Mouse (Mus musculus) small intestine, adult 10 weeks (tissue): Measurements from ENCODE around the gene H2-DMb2. TPM values are rescaled to one million over a fixed set of nuclear protein-coding genes. Genes with fewer than 3 reads are reported as not detected.

Source experiments
- polyA plus RNA-seq: library from polyadenylated mRNA; stranded (reverse); fragments of 350-450 nt; fragmentation: Illumina TruSeq; extraction: RNeasy Lipid Tissue Mini Kit (QIAGEN cat#74804); gene quantifications from one replicate; pipeline ENCODE4 v1.2.3, GENCODE M21; 2014; ENCODE audit warnings: low replicate concordance

Gene H2-DMb2
- 1.5 TPM for polyA plus RNA-seq

GRCm38 (mm10) chr17:34143033-34143432, at the start of gene H2-DMb2:
TSS of gene H2-DMb2 (plus strand) at chr17:34143307.

GRCm38 (mm10) chr17:34119249-34120179, 23.6 kb upstream of the H2-DMb2 start, which contains the start of gene H2-DMa:
TSS of gene H2-DMa (plus strand) at chr17:34119541.

GRCm38 (mm10) chr17:34122188-34122984, 20.7 kb upstream of the H2-DMb2 start, which contains the start of gene Brd2:
TSS of gene Brd2 (minus strand) at chr17:34122634.

GRCm38 (mm10) chr17:34152923-34153322, 9.8 kb downstream of the H2-DMb2 start, which contains the start of gene H2-DMb1:
TSS of gene H2-DMb1 (plus strand) at chr17:34153072.

GRCm38 (mm10) chr17:34187261-34187916, 44.3 kb downstream of the H2-DMb2 start, which contains the start of the genes Tap1 and Psmb9:
TSS of gene Tap1 (plus strand) at chr17:34187553.
TSS of gene Psmb9 (minus strand) at chr17:34187764.

GRCm38 (mm10) chr17:34196941-34197894, 54.1 kb downstream of the H2-DMb2 start, which contains the start of gene Psmb8:
TSS of gene Psmb8 (plus strand) at chr17:34197721.

Other genes with a start within 250 kb of the H2-DMb2 start
- not detected for gene Platr17, start 238.2 kb upstream of the H2-DMb2 start, polyA plus RNA-seq
- 2.6 TPM for gene Daxx, start 233.9 kb upstream of the H2-DMb2 start, polyA plus RNA-seq
- 57.9 TPM for gene Tapbp, start 227.4 kb upstream of the H2-DMb2 start, polyA plus RNA-seq
- gene Zbtb22, start 227.4 kb upstream of the H2-DMb2 start, polyA plus RNA-seq: 0.78 TPM
- 2.2 TPM for gene Rgl2, start 213.8 kb upstream of the H2-DMb2 start, polyA plus RNA-seq
- 6.7 TPM for gene Pfdn6, start 203.0 kb upstream of the H2-DMb2 start, polyA plus RNA-seq
- 0.26 TPM for gene Wdr46, start 202.6 kb upstream of the H2-DMb2 start, polyA plus RNA-seq
- not detected for gene B3galt4, start 191.8 kb upstream of the H2-DMb2 start, polyA plus RNA-seq
- gene Vps52, start 187.5 kb upstream of the H2-DMb2 start, polyA plus RNA-seq: 2.0 TPM
- gene Rps18, start 187.3 kb upstream of the H2-DMb2 start, polyA plus RNA-seq: 6.8 TPM
- gene H2-K1, start 143.0 kb upstream of the H2-DMb2 start, polyA plus RNA-seq: 431 TPM
- gene Ring1, start 118.6 kb upstream of the H2-DMb2 start, polyA plus RNA-seq: 0.74 TPM
- not detected for gene H2-Ke6, start 115.2 kb upstream of the H2-DMb2 start, polyA plus RNA-seq
- gene Slc39a7, start 111.6 kb upstream of the H2-DMb2 start, polyA plus RNA-seq: 0.48 TPM
- gene Rxrb, start 111.5 kb upstream of the H2-DMb2 start, polyA plus RNA-seq: 0.22 TPM
- not detected for gene Col11a2, start 103.9 kb upstream of the H2-DMb2 start, polyA plus RNA-seq
- not detected for gene H2-Oa, start 51.0 kb upstream of the H2-DMb2 start, polyA plus RNA-seq
- 1.6 TPM for gene H2-DMa, start 23.8 kb upstream of the H2-DMb2 start, polyA plus RNA-seq
- gene Brd2, start 20.7 kb upstream of the H2-DMb2 start, polyA plus RNA-seq: 197 TPM
- 12.1 TPM for gene H2-DMb1, start 9.8 kb downstream of the H2-DMb2 start, polyA plus RNA-seq
- gene Tap1, start 44.2 kb downstream of the H2-DMb2 start, polyA plus RNA-seq: 5.6 TPM
- 5.8 TPM for gene Psmb9, start 44.5 kb downstream of the H2-DMb2 start, polyA plus RNA-seq
- gene Psmb8, start 54.4 kb downstream of the H2-DMb2 start, polyA plus RNA-seq: 7.2 TPM
- not detected for gene Tap2, start 60.2 kb downstream of the H2-DMb2 start, polyA plus RNA-seq
- 13.2 TPM for gene H2-Ob, start 95.6 kb downstream of the H2-DMb2 start, polyA plus RNA-seq
- 39.7 TPM for gene H2-Ab1, start 114.4 kb downstream of the H2-DMb2 start, polyA plus RNA-seq
- 122 TPM for gene H2-Aa, start 144.5 kb downstream of the H2-DMb2 start, polyA plus RNA-seq
- gene H2-Eb1, start 162.6 kb downstream of the H2-DMb2 start, polyA plus RNA-seq: 5.2 TPM
- 2.7 TPM for gene H2-Eb2, start 182.4 kb downstream of the H2-DMb2 start, polyA plus RNA-seq
- 76.7 TPM for gene Btnl2, start 211.5 kb downstream of the H2-DMb2 start, polyA plus RNA-seq
- 231 TPM for gene Btnl1, start 233.8 kb downstream of the H2-DMb2 start, polyA plus RNA-seq